In the genomic region with DNA sequence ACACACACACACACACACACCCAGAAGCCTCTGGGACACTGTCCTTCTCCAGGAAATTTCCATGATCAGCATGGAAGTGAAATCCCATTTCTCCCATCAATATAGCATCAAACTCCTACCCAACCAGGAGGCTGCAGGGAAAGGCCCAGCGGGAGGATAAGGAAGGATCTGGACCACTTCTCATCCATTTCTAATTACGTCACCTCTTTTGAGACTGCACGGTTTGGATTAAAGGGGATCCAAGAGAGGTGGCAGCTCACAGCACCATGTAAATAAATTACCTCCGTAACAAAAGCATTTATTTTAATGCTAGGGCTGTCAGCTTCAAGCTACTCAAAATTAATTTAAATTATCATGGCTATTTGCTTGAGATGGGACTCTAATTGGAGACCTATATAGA, we compare ENCODE assay signal across 22 mouse cellular contexts.
"Had no signal": no experiment of that assay in that cellular context is flagged by ENCODE, and none has a peak within 500 bp of the region (broad histone marks: within the 10 kb centered on the region; RNA-seq: fewer than 3 reads in every experiment).

No protein-coding gene starts in this region.

- ATAC-seq: intestine, embryonic 15.5 days; liver, embryonic 12.5 days had no signal

- DNase-seq: kidney, adult 11 months; kidney, adult 8-10 months; kidney, postnatal 10 days; kidney, postnatal 4 days; liver; lung, adult 18-20 months; lung, postnatal 10 days; lung, postnatal 36 days; right cerebral cortex, adult 18-20 months; right cerebral cortex, postnatal 14 days; right cerebral cortex, postnatal 4 days; thymus, adult 18-20 months; thymus, postnatal 36 days had no signal

- H3K4me2 ChIP-seq: intestine, embryonic 15.5 days; kidney, embryonic 15.5 days; limb, embryonic 13.5 days; liver, embryonic 12.5 days; liver, embryonic 15.5 days; lung, embryonic 15.5 days; midbrain, embryonic 12.5 days had no signal

- H3K4me3 ChIP-seq: intestine, embryonic 15.5 days; kidney, embryonic 15.5 days; limb, embryonic 10.5 days; limb, embryonic 13.5 days; liver, embryonic 12.5 days; liver, embryonic 15.5 days; lung, embryonic 15.5 days; megakaryocyte, embryonic 14.5 days; midbrain, embryonic 12.5 days had no signal

- H3K9me3 ChIP-seq: intestine, embryonic 15.5 days; kidney, embryonic 15.5 days; limb, embryonic 10.5 days; limb, embryonic 13.5 days; liver, embryonic 12.5 days; liver, embryonic 15.5 days; lung, embryonic 15.5 days; megakaryocyte, embryonic 14.5 days; midbrain, embryonic 12.5 days had no signal

- H3K36me3 ChIP-seq: intestine, embryonic 15.5 days; kidney, embryonic 15.5 days; limb, embryonic 10.5 days; limb, embryonic 13.5 days; liver, embryonic 12.5 days; liver, embryonic 15.5 days; lung, embryonic 15.5 days; midbrain, embryonic 12.5 days had no signal

- H3K4me1 ChIP-seq: intestine, embryonic 15.5 days; kidney, embryonic 15.5 days; liver, embryonic 12.5 days; liver, embryonic 15.5 days; lung, embryonic 15.5 days; midbrain, embryonic 12.5 days had no signal

- H3K9ac ChIP-seq: intestine, embryonic 15.5 days; kidney, embryonic 15.5 days; limb, embryonic 13.5 days; liver, embryonic 12.5 days; liver, embryonic 15.5 days; lung, embryonic 15.5 days; midbrain, embryonic 12.5 days had no signal

- H3K27me3 ChIP-seq: intestine, embryonic 15.5 days; kidney, embryonic 15.5 days; liver, embryonic 12.5 days; liver, embryonic 15.5 days; lung, embryonic 15.5 days; midbrain, embryonic 12.5 days had no signal

- H3K27ac ChIP-seq: intestine, embryonic 15.5 days; kidney, embryonic 15.5 days; limb, embryonic 10.5 days; limb, embryonic 13.5 days; liver, embryonic 12.5 days; liver, embryonic 15.5 days; lung, embryonic 15.5 days; midbrain, embryonic 12.5 days had no signal
